In the genomic region with DNA sequence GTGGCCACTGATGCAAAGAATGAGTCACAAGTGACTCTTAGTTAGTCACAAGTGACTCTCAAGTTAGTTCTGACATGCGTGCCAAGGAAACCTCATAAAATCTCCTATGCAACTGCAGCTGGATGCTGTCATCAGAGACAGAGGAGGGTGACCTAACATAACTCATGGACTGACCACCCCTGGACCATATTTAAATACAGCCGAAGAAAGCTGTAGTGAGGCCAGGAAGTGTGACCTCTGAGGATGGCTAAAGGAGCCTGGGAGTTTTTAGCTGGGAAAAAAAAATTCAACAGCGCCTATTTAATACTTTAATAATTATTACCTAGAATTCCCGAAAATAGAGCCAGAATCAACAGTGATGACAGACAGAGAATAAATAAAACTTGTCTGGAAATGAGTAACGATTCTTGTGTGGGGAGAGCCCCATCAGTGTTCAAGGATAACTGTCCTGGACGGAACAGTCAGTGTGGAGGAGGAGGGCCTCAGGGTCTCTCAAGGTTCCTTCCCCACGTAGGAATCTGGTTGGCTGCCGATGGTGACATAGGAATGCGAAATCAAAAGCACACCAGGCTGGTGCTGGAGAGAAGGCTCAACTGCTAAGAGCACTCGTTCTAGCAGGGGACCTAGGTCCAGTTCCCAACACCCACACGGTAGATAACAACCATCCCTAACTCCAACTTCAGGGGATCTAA, we compare ENCODE assay signal across 15 mouse cellular contexts. TPM values are rescaled to one million over a fixed set of nuclear protein-coding genes. Genes with fewer than 3 reads are reported as not detected.
DNase-seq lines count a peak whose midpoint lies in the region; ATAC-seq and TF ChIP-seq lines count a peak whose summit lies in the region.
"Had no signal": no experiment of that assay in that cellular context is flagged by ENCODE, and none has a peak within 500 bp of the region (broad histone marks: within the 10 kb centered on the region; RNA-seq: fewer than 3 reads in every experiment).

No protein-coding gene starts in this region.

- no peak overlapping the region for H3ac ChIP-seq in myocyte (ENCODE audit: control insufficient read depth, insufficient read length)

- TF ChIP-seq CTCF in lung, embryonic 14.5 days (IDR thresholded peaks at IDR 0.05; ENCODE audit: low read depth): no peak
- no peak for TF ChIP-seq CTCF in Patski (IDR thresholded peaks at IDR 0.05)

- no peak overlapping the region for H3K4me3 ChIP-seq in lung, embryonic 14.5 days (ENCODE audit: low read depth, low read length)
- no peak overlapping the region for H3K4me3 ChIP-seq in kidney, embryonic 14.5 days (ENCODE audit: low read length)
- no peak overlapping the region for H3K4me3 ChIP-seq in myocyte
- H3K4me3 ChIP-seq in forebrain, embryonic 11.5 days (ENCODE audit: low read depth, low read length): no peak overlapping the region
- H3K4me3 ChIP-seq: erythroblast, embryonic 14.5 days; midbrain, embryonic 10.5 days had no signal

- no peak overlapping the region for H3K4me2 ChIP-seq in lung, embryonic 14.5 days
- H3K4me2 ChIP-seq in kidney, embryonic 14.5 days (replicated peaks; ENCODE audit: low read depth, low read length): no peak overlapping the region
- peak overlapping the region; percentile 43 for H3K4me2 ChIP-seq in myocyte (ENCODE audit: low read depth)
- H3K4me2 ChIP-seq in forebrain, embryonic 11.5 days (ENCODE audit: low read depth, low read length, severe bottlenecking): no peak overlapping the region
- H3K4me2 ChIP-seq: hindbrain, embryonic 14.5 days had no signal

- no peaks in the 10 kb centered on the region for H3K79me2 ChIP-seq in myocyte (ENCODE audit: control insufficient read depth, insufficient read depth)

- CTCF ChIA-PET in Patski (lab: Charles Lee): interaction anchor here (1.1 kb wide), 1 partner anchor 9 kb away, joined by 4 read pairs; no protein-coding TSS in a partner anchor

- no peak overlapping the region for H3K9ac ChIP-seq in lung, embryonic 14.5 days
- H3K9ac ChIP-seq in kidney, embryonic 14.5 days (ENCODE audit: low read depth, low read length): no peak overlapping the region
- no peak overlapping the region for H3K9ac ChIP-seq in forebrain, embryonic 11.5 days (ENCODE audit: low read length)
- H3K9ac ChIP-seq: hindbrain, embryonic 14.5 days; liver, postnatal 0 days had no signal

- 43% methylated on average over 11 of the region's 11 CpGs for WGBS in lung, embryonic 14.5 days
- WGBS in kidney, embryonic 14.5 days: 35% methylated on average over 11 of the region's 11 CpGs
- 87% methylated on average over 11 of the region's 11 CpGs for WGBS in forebrain, embryonic 11.5 days

- peak; percentile 42 for DNase-seq in lung, embryonic 14.5 days
- no peak for DNase-seq in lung, postnatal 25 days (ENCODE audit: low spot score)
- peak; percentile 84 for DNase-seq in Patski (ENCODE audit: low read depth, low spot score)
- DNase-seq in forebrain, embryonic 11.5 days (ENCODE audit: low spot score): no peak
- no peak for DNase-seq in layer of hippocampus, postnatal 36 days
- DNase-seq: cerebellum, adult 2 months; gastrocnemius, postnatal 36 days; liver, postnatal 0 days had no signal

- ATAC-seq in lung, embryonic 14.5 days (ENCODE audit: insufficient read depth): peak; percentile 67
- ATAC-seq in Patski: peak; percentile 85
- ATAC-seq in kidney, embryonic 14.5 days (ENCODE audit: low FRiP score, low TSS enrichment): peak; percentile 88
- no peak for ATAC-seq in forebrain, embryonic 11.5 days (replicated peaks; ENCODE audit: low FRiP score)
- ATAC-seq: liver, postnatal 0 days had no signal

- no peaks in the 10 kb centered on the region for H3K4me1 ChIP-seq in lung, embryonic 14.5 days (ENCODE audit: insufficient read depth)
- H3K4me1 ChIP-seq in kidney, embryonic 14.5 days (ENCODE audit: control insufficient read depth, insufficient read depth, low read length): no peaks in the 10 kb centered on the region
- no peaks in the 10 kb centered on the region for H3K4me1 ChIP-seq in forebrain, embryonic 11.5 days (replicated peaks; ENCODE audit: control insufficient read depth, insufficient read depth, low read length)
- H3K4me1 ChIP-seq: midbrain, embryonic 10.5 days had no signal

- no peak for TF ChIP-seq POLR2A in myocyte (IDR thresholded peaks at IDR 0.05; ENCODE audit: insufficient read length, low read depth)

- POLR2A ChIA-PET in Patski (lab: Charles Lee): no interaction called here

- no peaks in the 10 kb centered on the region for H3K9me3 ChIP-seq in lung, embryonic 14.5 days (ENCODE audit: low read depth, low read length)
- no peaks in the 10 kb centered on the region; the same call in none of the 2 replicates for H3K9me3 ChIP-seq in kidney, embryonic 14.5 days (ENCODE audit: control insufficient read depth, low read length)
- no peaks in the 10 kb centered on the region for H3K9me3 ChIP-seq in forebrain, embryonic 11.5 days (ENCODE audit: control insufficient read depth, low read length)
- H3K9me3 ChIP-seq: midbrain, embryonic 10.5 days had no signal

- in situ Hi-C loops in Patski (cut with MboI; ENCODE audit: low pct_unique_long_range_greater_than_20kb): no loop called here

- H3K27me3 ChIP-seq in lung, embryonic 14.5 days (ENCODE audit: insufficient read depth, low read length): no peaks in the 10 kb centered on the region
- H3K27me3 ChIP-seq in Patski (no peaks in the 10 kb centered on the region), myocyte (ENCODE audit: control insufficient read depth, insufficient read depth, insufficient read length) (no peaks in the 10 kb centered on the region)
- no peaks in the 10 kb centered on the region for H3K27me3 ChIP-seq in kidney, embryonic 14.5 days (ENCODE audit: control insufficient read depth, insufficient read depth, low read length)
- no peaks in the 10 kb centered on the region for H3K27me3 ChIP-seq in forebrain, embryonic 11.5 days (ENCODE audit: control insufficient read depth, insufficient read depth, low read length)

- no peaks in the 10 kb centered on the region for H3K36me3 ChIP-seq in lung, embryonic 14.5 days (ENCODE audit: insufficient read depth)
- H3K36me3 ChIP-seq in kidney, embryonic 14.5 days (ENCODE audit: control insufficient read depth, insufficient read depth, low read length): no peaks in the 10 kb centered on the region
- H3K36me3 ChIP-seq in myocyte (ENCODE audit: control insufficient read depth, insufficient read depth): no peaks in the 10 kb centered on the region
- H3K36me3 ChIP-seq in forebrain, embryonic 11.5 days (ENCODE audit: control insufficient read depth, insufficient read depth, low read length): no peaks in the 10 kb centered on the region
- H3K36me3 ChIP-seq: midbrain, embryonic 10.5 days had no signal

- H3K27ac ChIP-seq in lung, embryonic 14.5 days (ENCODE audit: low read depth): no peak overlapping the region
- H3K27ac ChIP-seq in kidney, embryonic 14.5 days (ENCODE audit: low read depth, low read length): peak overlapping the region; percentile 51; the same call in 1 of the 2 replicates
- no peak overlapping the region for H3K27ac ChIP-seq in forebrain, embryonic 11.5 days (ENCODE audit: low read depth, low read length)
- H3K27ac ChIP-seq: hindbrain, embryonic 14.5 days; midbrain, embryonic 10.5 days had no signal

TF ChIP-seq in myocyte, 11 proteins besides CTCF, POLR2A, EP300 and RAD21:
- TF ChIP-seq MAX (IDR thresholded peaks at IDR 0.05; ENCODE audit: low read depth): no peak
- TF ChIP-seq TCF12 (IDR thresholded peaks at IDR 0.05; ENCODE audit: insufficient read depth, poor library complexity, severe bottlenecking): no peak
- 0 out of 2 replicates have a peak, but pooled peaks have one; percentile 22 for TF ChIP-seq CEBPB (IDR thresholded peaks at IDR 0.05; ENCODE audit: insufficient read depth, poor library complexity, severe bottlenecking)
- TF ChIP-seq SRF (IDR thresholded peaks at IDR 0.05; ENCODE audit: control insufficient read depth, insufficient read length, low read depth): no peak
- TF ChIP-seq POLR2AphosphoS2 (IDR thresholded peaks at IDR 0.05; ENCODE audit: insufficient read length, low read depth): no peak

RNA-seq across cellular contexts. Expression of gene Slc13a4, which starts 34.4 kb away (rescaled TPM):
- polyA plus RNA-seq in lung, embryonic 14.5 days (2014; fragmentation: Nextera tagmentation; extraction: Ambion mirVana): 0.12 and 0.24 TPM in 2 replicates
- not detected for polyA plus RNA-seq in Patski (2021)
- 0.05 TPM in 1 of 2 replicates, not detected in the other for polyA plus RNA-seq in kidney, embryonic 14.5 days (2014; fragmentation: Nextera tagmentation; extraction: Ambion mirVana)
- polyA plus RNA-seq in myocyte (2012; fragmentation: generic; extraction: Trizol): 0.04 TPM
- 0.15 and 0.32 TPM in 2 replicates for polyA plus RNA-seq in forebrain, embryonic 11.5 days (2014; fragmentation: Nextera tagmentation; extraction: Ambion mirVana)
- total RNA-seq in layer of hippocampus, postnatal 36 days (2021): 1 to 10 TPM; 2.7 to 6.0 TPM
- polyA plus RNA-seq: erythroblast, embryonic 14.5 days had no signal

RNA-seq across cellular contexts. Expression of gene Fam180a, which starts 52.4 kb away (rescaled TPM):
- polyA plus RNA-seq in lung, embryonic 14.5 days (2014; fragmentation: Nextera tagmentation; extraction: Ambion mirVana): 0.74 and 1.1 TPM in 2 replicates
- polyA plus RNA-seq in Patski (2021): not detected
- not detected in 2 replicates for polyA plus RNA-seq in kidney, embryonic 14.5 days (2014; fragmentation: Nextera tagmentation; extraction: Ambion mirVana)
- polyA plus RNA-seq in myocyte (2012; fragmentation: generic; extraction: Trizol): 0.04 TPM
- not detected in 2 replicates for polyA plus RNA-seq in forebrain, embryonic 11.5 days (2014; fragmentation: Nextera tagmentation; extraction: Ambion mirVana)
- 1 to 10 TPM; 1.1 to 1.6 TPM for total RNA-seq in layer of hippocampus, postnatal 36 days (2021)
- polyA plus RNA-seq: erythroblast, embryonic 14.5 days; limb, embryonic 11.5 days; midbrain, embryonic 10.5 days; thymus, postnatal 0 days had no signal

Comparison
In these comparisons a context has a peak if more than half of its experiments do, and no peak if none do; other contexts are left out.
1. DNase-seq: peak in lung, embryonic 14.5 days (single experiment) and Patski (single experiment); none in lung, postnatal 25 days (single experiment), forebrain, embryonic 11.5 days (single experiment) and layer of hippocampus, postnatal 36 days (0 of 2).